Mouse (Mus musculus) forebrain, embryonic 12.5 days (tissue): Measurements from ENCODE around the gene Tmod1. TPM values are rescaled to one million over a fixed set of nuclear protein-coding genes. Genes with fewer than 3 reads are reported as not detected.

Source experiments
- ATAC-seq: fragments of 200-750 bp; cut with Nextera tagmentation; 2 replicates; pipeline ENCODE4 v1.8.0; 2017; ENCODE audit warnings: moderate TSS enrichment; ENCODE audit not compliant: low FRiP score
- H3K27ac ChIP-seq: fragments of 300-500 bp; sonication (generic); 2 replicates; pipeline ENCODE4 v1.5.1; 2016; ENCODE audit warnings: mild to moderate bottlenecking
- H3K27me3 ChIP-seq: fragments of 300-500 bp; sonication (generic); 2 replicates; pipeline ENCODE4 v1.6.1; 2016; ENCODE audit warnings: mild to moderate bottlenecking
- H3K36me3 ChIP-seq: fragments of 300-500 bp; sonication (generic); replicated peaks from 2 replicates; pipeline ENCODE4 v1.6.1; 2016; ENCODE audit warnings: mild to moderate bottlenecking
- H3K4me1 ChIP-seq: fragments of 300-500 bp; sonication (generic); 2 replicates; pipeline ENCODE4 v1.6.1; 2016
- H3K4me2 ChIP-seq: fragments of 300-500 bp; sonication (generic); 2 replicates; pipeline ENCODE4 v1.6.1; 2016; ENCODE audit warnings: mild to moderate bottlenecking, moderate library complexity
- H3K4me3 ChIP-seq: fragments of 300-500 bp; sonication (generic); replicated peaks from 2 replicates; pipeline ENCODE4 v1.5.1; 2016; ENCODE audit warnings: mild to moderate bottlenecking
- H3K9ac ChIP-seq: fragments of 300-500 bp; sonication (generic); 2 replicates; pipeline ENCODE4 v1.6.1; 2016; ENCODE audit warnings: mild to moderate bottlenecking
- H3K9me3 ChIP-seq: fragments of 300-500 bp; sonication (generic); 2 replicates; pipeline ENCODE4 v1.6.1; 2016
- WGBS: fragments of 180-500 bp; shearing (Covaris S2); methylation state at CpG from one replicate; pipeline ENCODE4 v1.1.7; 2016; 5-methylcytosine and 5-hydroxymethylcytosine counted together
- polyA plus RNA-seq: library from polyadenylated mRNA; unstranded; fragments of >200 nt; fragmentation: Nextera tagmentation; extraction: Ambion mirVana; gene quantifications from 2 replicates; pipeline ENCODE4 v1.2.1, GENCODE M21; 2016

Gene Tmod1
- polyA plus RNA-seq, 1 experiment from 2014 or later: 1.1 TPM

GRCm38 (mm10) chr4:46099132-46099531 is 60.4 kb downstream of the Tmod1 start:
- no peak for ATAC-seq
- no peaks in the 10 kb centered on the region for H3K9me3 ChIP-seq
- WGBS: 80% methylated on average over 9 of the region's 9 CpGs
- H3K9ac ChIP-seq: no peak overlapping the region
- no peak overlapping the region for H3K27ac ChIP-seq
- H3K36me3 ChIP-seq: no peaks in the 10 kb centered on the region
- H3K4me1 ChIP-seq: peaks cover 7% of the 10 kb centered on the region; the same call in 1 of the 2 replicates
- H3K4me2 ChIP-seq: no peak overlapping the region
- H3K4me3 ChIP-seq: no peak overlapping the region
- 0 out of 2 replicates have a peak, but pooled peaks cover 3% of the 10 kb centered on the region for H3K27me3 ChIP-seq

GRCm38 (mm10) chr4:46100539-46100938 is 61.8 kb downstream of the Tmod1 start:
- H3K4me1 ChIP-seq: peaks cover 5% of the 10 kb centered on the region; the same call in 1 of the 2 replicates
- H3K27ac ChIP-seq: no peak overlapping the region
- WGBS: 85% methylated on average over 7 of the region's 7 CpGs
- H3K9me3 ChIP-seq: no peaks in the 10 kb centered on the region
- H3K36me3 ChIP-seq: no peaks in the 10 kb centered on the region
- 0 out of 2 replicates have a peak, but pooled peaks cover 3% of the 10 kb centered on the region for H3K27me3 ChIP-seq
- no peak overlapping the region for H3K9ac ChIP-seq
- no peak overlapping the region for H3K4me3 ChIP-seq
- H3K4me2 ChIP-seq: no peak overlapping the region
- no peak for ATAC-seq

- H3K9me3 ChIP-seq: no peaks in the 10 kb centered on the region
- no peak overlapping the region for H3K4me3 ChIP-seq
- no peaks in the 10 kb centered on the region for H3K36me3 ChIP-seq
- H3K27ac ChIP-seq: no peak overlapping the region
- no peak overlapping the region for H3K9ac ChIP-seq
- H3K4me1 ChIP-seq: peaks cover 5% of the 10 kb centered on the region; the same call in 1 of the 2 replicates
- ATAC-seq: no peak
- 69% methylated on average over 14 of the region's 14 CpGs for WGBS
- H3K27me3 ChIP-seq: 0 out of 2 replicates have a peak, but pooled peaks cover 3% of the 10 kb centered on the region
- H3K4me2 ChIP-seq: no peak overlapping the region
Measured at GRCm38 (mm10) chr4:46101211-46101711, 62.5 kb downstream of the Tmod1 start.

- Histone ChIP-seq H3K4me2 (no peak overlapping the region), H3K4me3 (no peak overlapping the region), H3K27me3 (0 out of 2 replicates have a peak, but pooled peaks cover 3% of the 10 kb centered on the region), H3K36me3 (no peaks in the 10 kb centered on the region), H3K4me1 (peaks cover 5% of the 10 kb centered on the region; the same call in 1 of the 2 replicates), H3K9ac (no peak overlapping the region), H3K9me3 (no peaks in the 10 kb centered on the region), H3K27ac (no peak overlapping the region)
- WGBS: 93% methylated on average over 10 of the region's 10 CpGs
- ATAC-seq: no peak
Measured at GRCm38 (mm10) chr4:46102078-46102769, 63.5 kb downstream of the Tmod1 start.

- no peak overlapping the region for H3K27ac ChIP-seq
- no peak for ATAC-seq
- no peaks in the 10 kb centered on the region for H3K4me1 ChIP-seq
- H3K4me2 ChIP-seq: no peak overlapping the region
- H3K9me3 ChIP-seq: no peaks in the 10 kb centered on the region
- 93% methylated on average over 8 of the region's 8 CpGs for WGBS
- no peaks in the 10 kb centered on the region for H3K27me3 ChIP-seq
- H3K9ac ChIP-seq: no peak overlapping the region
- no peak overlapping the region for H3K4me3 ChIP-seq
- peaks cover 21% of the 10 kb centered on the region for H3K36me3 ChIP-seq
Measured at GRCm38 (mm10) chr4:46110084-46110483, 71.3 kb downstream of the Tmod1 start.

GRCm38 (mm10) chr4:46111361-46111760 is 72.6 kb downstream of the Tmod1 start:
- 84% methylated on average over 3 of the region's 3 CpGs for WGBS
- Histone ChIP-seq H3K9me3 (no peaks in the 10 kb centered on the region), H3K4me2 (no peak overlapping the region), H3K27ac (no peak overlapping the region), H3K4me1 (no peaks in the 10 kb centered on the region), H3K36me3 (peaks cover 34% of the 10 kb centered on the region), H3K4me3 (no peak overlapping the region), H3K9ac (no peak overlapping the region), H3K27me3 (no peaks in the 10 kb centered on the region)
- no peak for ATAC-seq

GRCm38 (mm10) chr4:46115308-46115707 is 76.6 kb downstream of the Tmod1 start:
- peaks cover 73% of the 10 kb centered on the region for H3K36me3 ChIP-seq
- H3K4me3 ChIP-seq: no peak overlapping the region
- no peak overlapping the region for H3K27ac ChIP-seq
- no peaks in the 10 kb centered on the region for H3K4me1 ChIP-seq
- no peak for ATAC-seq
- H3K9ac ChIP-seq: no peak overlapping the region
- 88% methylated on average over 1 of the region's 1 CpGs for WGBS
- H3K4me2 ChIP-seq: no peak overlapping the region
- H3K27me3 ChIP-seq: no peaks in the 10 kb centered on the region
- no peaks in the 10 kb centered on the region for H3K9me3 ChIP-seq

GRCm38 (mm10) chr4:46116544-46117175 is 77.9 kb downstream of the Tmod1 start:
- Histone ChIP-seq H3K4me1 (no peaks in the 10 kb centered on the region), H3K4me3 (no peak overlapping the region), H3K36me3 (peaks cover 86% of the 10 kb centered on the region), H3K4me2 (no peak overlapping the region), H3K27ac (no peak overlapping the region), H3K9me3 (no peaks in the 10 kb centered on the region), H3K9ac (no peak overlapping the region), H3K27me3 (no peaks in the 10 kb centered on the region)
- ATAC-seq: no peak
- WGBS: 91% methylated on average over 10 of the region's 10 CpGs

GRCm38 (mm10) chr4:46117536-46117935 is 78.8 kb downstream of the Tmod1 start:
- Histone ChIP-seq H3K4me3 (no peak overlapping the region), H3K9me3 (no peaks in the 10 kb centered on the region), H3K27me3 (no peaks in the 10 kb centered on the region), H3K9ac (no peak overlapping the region; the same call in 1 of the 2 replicates), H3K27ac (no peak overlapping the region), H3K4me2 (no peak overlapping the region), H3K36me3 (peaks cover 95% of the 10 kb centered on the region), H3K4me1 (no peaks in the 10 kb centered on the region)
- 92% methylated on average over 4 of the region's 4 CpGs for WGBS
- ATAC-seq: no peak

GRCm38 (mm10) chr4:46119514-46120094 is 80.9 kb downstream of the Tmod1 start:
- no peak for ATAC-seq
- 93% methylated on average over 14 of the region's 14 CpGs for WGBS
- Histone ChIP-seq H3K27me3 (no peaks in the 10 kb centered on the region), H3K4me2 (no peak overlapping the region), H3K4me3 (no peak overlapping the region), H3K27ac (no peak overlapping the region), H3K9me3 (no peaks in the 10 kb centered on the region), H3K4me1 (no peaks in the 10 kb centered on the region), H3K9ac (no peak overlapping the region), H3K36me3 (peaks cover 96% of the 10 kb centered on the region)

- Histone ChIP-seq H3K36me3 (peaks cover 97% of the 10 kb centered on the region), H3K4me2 (no peak overlapping the region), H3K4me1 (no peaks in the 10 kb centered on the region), H3K27ac (no peak overlapping the region), H3K27me3 (no peaks in the 10 kb centered on the region), H3K9me3 (no peaks in the 10 kb centered on the region), H3K9ac (no peak overlapping the region), H3K4me3 (no peak overlapping the region)
- 85% methylated on average over 3 of the region's 3 CpGs for WGBS
- ATAC-seq: no peak
Measured at GRCm38 (mm10) chr4:46120767-46121166, 82.0 kb downstream of the Tmod1 start.

- H3K36me3 ChIP-seq: peaks cover 85% of the 10 kb centered on the region
- no peaks in the 10 kb centered on the region for H3K9me3 ChIP-seq
- H3K4me1 ChIP-seq: no peaks in the 10 kb centered on the region
- ATAC-seq: no peak
- H3K27ac ChIP-seq: no peak overlapping the region
- no peaks in the 10 kb centered on the region for H3K27me3 ChIP-seq
- WGBS: 91% methylated on average over 6 of the region's 6 CpGs
- no peak overlapping the region for H3K9ac ChIP-seq
- H3K4me3 ChIP-seq: no peak overlapping the region
- no peak overlapping the region for H3K4me2 ChIP-seq
Measured at GRCm38 (mm10) chr4:46123358-46123757, 84.6 kb downstream of the Tmod1 start.
